Mouse (Mus musculus) neural tube, embryonic 10.5 days (tissue): ENCODE results near the gene Ebf1.

Experiments used
- DNase-seq: peaks from one replicate; pipeline ENCODE4 v3.0.0-alpha.2; 2017; ENCODE audit warnings: low spot score; ENCODE audit errors: extremely low spot score

The Ebf1 gene

DNA sequence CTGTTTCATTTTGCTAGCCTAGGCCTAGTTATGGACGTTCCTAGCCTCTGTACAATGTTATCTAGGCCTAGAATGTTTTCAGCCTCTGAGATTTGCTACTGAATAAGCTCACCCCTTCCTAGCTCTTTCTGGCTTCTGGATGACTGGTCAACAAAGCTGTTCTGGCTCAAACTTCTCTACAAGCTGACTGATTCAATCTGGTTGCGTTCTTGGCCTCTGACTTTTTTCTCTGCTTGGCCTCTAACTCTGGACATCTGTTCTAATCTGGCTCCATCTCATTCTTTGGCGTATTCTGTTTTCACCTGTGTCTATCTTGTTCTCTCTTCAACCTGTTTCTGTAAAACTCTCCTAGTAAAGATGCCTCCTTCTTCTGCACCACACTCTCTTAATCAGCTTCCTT lies 400.4 kb downstream of the Ebf1 start:
- DNase-seq, result no peak

DNA sequence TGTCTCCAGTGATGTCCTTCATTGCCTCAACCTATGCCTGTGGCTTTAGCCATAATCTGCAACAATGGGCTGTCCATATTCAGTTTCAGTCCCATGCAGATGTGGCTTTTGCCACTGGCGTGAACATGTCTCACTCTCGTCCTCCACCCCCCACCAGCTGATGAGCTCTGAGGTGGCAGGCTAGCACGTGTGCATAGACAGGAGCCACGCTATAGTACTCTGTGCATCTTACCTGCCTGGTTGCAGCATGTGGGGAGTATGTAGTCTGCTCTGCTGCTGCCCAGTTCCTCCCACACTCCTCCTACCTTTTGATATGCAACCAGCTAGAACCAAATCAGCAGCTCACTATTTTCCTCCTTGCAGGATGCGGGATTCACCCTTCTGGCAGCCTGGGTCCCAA lies 408.9 kb downstream of the Ebf1 start:
- DNase-seq, result no peak

DNA sequence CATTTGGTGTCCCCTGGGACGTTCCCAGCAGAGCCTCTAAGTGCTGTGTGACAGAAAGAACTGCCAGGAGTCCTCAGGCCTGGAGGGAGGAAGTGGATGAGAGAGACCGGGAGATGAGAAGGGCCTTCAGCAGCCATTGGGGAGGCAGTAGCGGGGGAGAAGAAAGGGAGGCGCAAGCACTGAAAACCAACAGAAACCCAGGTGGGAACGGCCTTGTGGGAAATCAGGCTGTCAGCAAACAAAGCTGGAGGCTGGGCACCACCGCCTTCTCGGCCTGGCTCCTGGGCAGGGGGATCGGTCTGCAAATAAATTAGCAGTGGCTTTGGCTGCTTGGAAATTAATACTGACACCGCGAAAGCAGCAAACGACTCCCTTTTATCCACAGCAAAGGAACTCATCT lies 409.6 kb downstream of the Ebf1 start:
- DNase-seq, result no peak

DNA sequence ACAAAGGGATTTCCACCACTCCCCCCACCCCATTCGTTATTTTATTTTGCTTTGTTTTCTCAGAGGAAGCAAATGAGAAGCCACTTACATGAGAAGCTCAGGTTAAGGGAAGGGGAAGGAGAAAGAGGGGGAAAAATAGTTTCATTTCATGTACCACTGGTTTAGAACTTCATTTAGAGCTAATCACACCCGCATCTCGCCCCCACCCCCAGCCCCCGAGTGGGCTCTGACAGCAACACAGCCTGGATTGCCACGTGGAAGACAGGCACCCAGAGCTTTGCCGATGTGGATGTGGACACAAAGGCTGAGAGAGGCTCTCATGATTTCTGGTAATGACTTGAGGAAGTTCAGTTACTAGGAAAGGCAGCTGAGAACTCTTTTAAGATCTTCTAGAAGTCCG lies 410.0 kb downstream of the Ebf1 start:
- DNase-seq, result no peak

DNA sequence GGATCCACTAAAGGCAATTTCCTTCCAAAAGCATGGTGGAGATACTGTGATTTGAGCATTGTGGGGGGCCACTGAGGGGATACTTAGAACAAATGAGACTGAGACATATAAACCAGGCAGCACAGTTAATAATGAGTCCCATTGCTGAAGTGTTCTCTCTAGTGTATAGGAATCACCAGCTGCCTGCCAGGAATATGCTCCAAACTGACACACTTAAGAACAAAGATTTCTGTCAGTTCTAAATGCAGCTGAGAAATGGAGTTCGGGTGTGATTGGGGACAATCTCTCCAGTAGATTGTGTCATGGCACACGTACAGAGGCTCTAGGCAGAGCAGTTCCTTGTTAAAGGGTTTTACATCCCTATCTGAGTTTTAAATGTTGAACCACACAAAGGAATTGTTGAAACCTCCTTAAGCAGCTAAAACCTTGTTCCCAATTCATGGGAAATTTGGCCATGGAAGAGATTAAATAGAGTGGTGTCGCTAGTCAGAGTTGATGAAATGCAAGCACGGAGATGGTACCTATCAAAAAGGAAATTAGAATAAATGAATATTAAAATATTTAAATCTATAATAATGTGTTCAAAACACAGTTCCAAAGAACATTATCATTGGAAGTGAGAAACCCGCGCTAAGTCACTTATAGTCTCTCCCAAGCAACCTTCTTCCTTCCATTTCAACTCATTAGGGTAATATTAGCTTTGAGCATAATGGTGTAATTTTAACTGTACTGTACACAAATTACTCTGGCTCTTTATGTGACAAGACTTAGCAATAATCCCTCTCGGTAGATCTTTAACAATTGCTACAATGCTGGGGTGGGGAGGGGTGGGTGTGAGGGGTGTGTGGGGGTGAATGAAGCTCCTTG lies 438.9 kb downstream of the Ebf1 start:
- DNase-seq, result no peak
